Mouse (Mus musculus) kidney, embryonic 15.5 days (tissue): ENCODE data around the gene Zfand2b. TPM values are rescaled to one million over a fixed set of nuclear protein-coding genes. Genes with fewer than 3 reads are reported as not detected.

ENCODE experiments used
- ATAC-seq: fragments of 200-750 bp; cut with Nextera tagmentation; replicated peaks from 2 replicates; pipeline ENCODE4 v1.8.0; 2017; ENCODE audit warnings: moderate TSS enrichment; ENCODE audit not compliant: low FRiP score
- H3K27ac ChIP-seq: fragments of 300-500 bp; sonication (generic); 2 replicates; pipeline ENCODE4 v1.5.1; 2015; ENCODE audit warnings: mild to moderate bottlenecking, inconsistent platforms
- H3K27me3 ChIP-seq: fragments of 300-500 bp; sonication (generic); 2 replicates; pipeline ENCODE4 v1.6.1; 2015; ENCODE audit warnings: inconsistent platforms
- H3K36me3 ChIP-seq: fragments of 300-500 bp; sonication (generic); 2 replicates; pipeline ENCODE4 v1.6.1; 2015; ENCODE audit warnings: inconsistent platforms
- H3K4me1 ChIP-seq: fragments of 300-500 bp; sonication (generic); 2 replicates; pipeline ENCODE4 v1.6.1; 2015; ENCODE audit warnings: inconsistent platforms
- H3K4me2 ChIP-seq: fragments of 300-500 bp; sonication (generic); 2 replicates; pipeline ENCODE4 v1.6.1; 2015; ENCODE audit warnings: moderate library complexity, mild to moderate bottlenecking, inconsistent platforms
- H3K4me3 ChIP-seq: fragments of 300-500 bp; sonication (generic); replicated peaks from 2 replicates; pipeline ENCODE4 v1.5.1; 2015; ENCODE audit warnings: mild to moderate bottlenecking, inconsistent platforms
- H3K9ac ChIP-seq: fragments of 300-500 bp; sonication (generic); 2 replicates; pipeline ENCODE4 v1.6.1; 2015; ENCODE audit warnings: mild to moderate bottlenecking, inconsistent platforms
- H3K9me3 ChIP-seq: fragments of 300-500 bp; sonication (generic); replicated peaks from 2 replicates; pipeline ENCODE4 v1.6.1; 2016; ENCODE audit warnings: inconsistent platforms
- WGBS: fragments of 180-500 bp; shearing (Covaris S2); methylation state at CpG from one replicate; pipeline ENCODE4 v1.1.7; 2015; ENCODE audit warnings: mixed read lengths; 5-methylcytosine and 5-hydroxymethylcytosine counted together
- polyA plus RNA-seq: library from polyadenylated mRNA; unstranded; fragments of >200 nt; fragmentation: Nextera tagmentation; extraction: Ambion mirVana; gene quantifications from 2 replicates; pipeline ENCODE4 v1.2.1, GENCODE M21; 2015

Zfand2b gene
- polyA plus RNA-seq = 41.3 and 42.4 TPM in 2 replicates

DNA sequence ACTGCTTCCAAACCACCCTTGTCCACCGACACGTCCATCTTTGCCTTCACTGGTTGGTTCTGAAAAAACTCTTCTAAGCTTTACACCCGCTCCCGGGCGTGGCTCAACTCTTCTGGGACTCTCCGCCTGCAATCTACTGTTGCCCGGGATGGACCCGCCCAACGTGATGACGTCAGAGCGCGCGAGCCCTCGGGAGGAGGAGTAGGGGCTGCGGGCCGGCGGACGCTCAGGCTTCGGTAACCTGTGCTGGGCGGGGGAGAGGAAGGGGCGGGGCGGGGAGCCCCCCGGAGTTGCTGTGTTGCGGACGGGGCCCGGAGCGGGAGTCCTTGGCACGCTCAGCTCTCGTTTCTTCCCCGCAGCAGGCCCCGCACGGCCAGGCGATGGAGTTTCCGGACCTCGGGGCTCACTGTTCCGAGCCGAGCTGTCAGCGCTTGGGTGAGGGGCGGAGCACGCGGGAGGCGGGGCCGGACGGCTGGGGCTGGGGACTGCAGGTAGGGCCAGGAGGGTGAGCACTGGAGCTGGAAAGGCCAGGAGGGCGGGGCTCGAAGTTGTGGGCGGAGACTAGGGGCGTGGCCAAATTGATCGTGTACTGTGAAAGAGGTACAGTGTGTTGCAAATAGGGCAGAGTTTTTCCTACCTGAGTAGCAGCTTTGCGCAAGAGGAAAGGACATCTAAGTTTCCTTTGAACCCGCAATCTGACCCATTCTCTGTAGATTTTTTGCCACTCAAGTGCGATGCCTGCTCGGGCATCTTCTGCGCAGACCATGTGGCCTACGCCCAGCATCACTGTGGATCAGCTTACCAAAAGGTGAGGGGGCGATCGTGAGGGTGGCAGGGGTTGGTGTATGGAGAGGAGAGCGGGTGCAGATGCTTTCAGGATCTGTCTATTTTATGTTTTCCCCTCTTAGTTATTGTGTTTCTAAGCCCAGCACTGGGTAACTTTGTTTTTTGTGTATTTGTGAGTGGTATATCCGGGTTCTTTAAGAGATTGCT, at the start of gene Zfand2b:
Gene Zfand2b (plus strand): TSS at position 175 of the 993 bp plus-strand sequence.
- Histone ChIP-seq H3K27ac (peak within 1 kb of the TSS; percentile 94), H3K4me1 (peaks cover 16% of the 10 kb centered on the region), H3K36me3 (peaks cover 40% of the 10 kb centered on the region), H3K9ac (peak within 1 kb of the TSS; percentile 70), H3K9me3 (no peaks in the 10 kb centered on the region), H3K4me2 (peak within 1 kb of the TSS; percentile 82), H3K27me3 (no peaks in the 10 kb centered on the region), H3K4me3 (peak within 1 kb of the TSS; percentile 85)
- peak; percentile 98 for ATAC-seq
- under 1% methylated on average over 56 of the region's 59 CpGs for WGBS

DNA sequence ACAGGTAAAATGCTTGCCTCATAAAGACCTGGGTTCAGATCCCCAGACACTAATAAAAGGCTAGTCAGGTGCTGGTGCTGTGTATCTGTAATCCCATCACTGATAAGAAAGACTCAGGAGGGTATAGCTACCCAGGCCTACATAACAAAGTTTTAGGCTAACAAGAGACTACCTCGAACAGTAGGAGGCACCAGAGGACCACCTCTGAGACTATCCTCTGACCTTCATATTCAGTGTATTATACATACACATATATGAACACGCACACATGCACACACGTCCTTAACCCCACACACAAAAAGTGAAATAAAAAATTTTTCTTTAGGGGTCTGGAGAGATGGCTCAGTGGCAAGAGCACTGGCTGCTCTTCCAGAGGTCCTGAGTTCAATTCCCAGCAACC, 46.2 kb upstream of the Zfand2b start:
- H3K36me3 ChIP-seq = no peaks in the 10 kb centered on the region
- WGBS = 80% methylated on average over 3 of the region's 3 CpGs
- ATAC-seq = no peak
- no peaks in the 10 kb centered on the region for H3K27me3 ChIP-seq
- peaks cover 13% of the 10 kb centered on the region for H3K4me1 ChIP-seq
- no peak overlapping the region for H3K4me2 ChIP-seq
- H3K9me3 ChIP-seq = no peaks in the 10 kb centered on the region
- no peak overlapping the region for H3K4me3 ChIP-seq
- no peak overlapping the region for H3K9ac ChIP-seq
- H3K27ac ChIP-seq = no peak overlapping the region

DNA sequence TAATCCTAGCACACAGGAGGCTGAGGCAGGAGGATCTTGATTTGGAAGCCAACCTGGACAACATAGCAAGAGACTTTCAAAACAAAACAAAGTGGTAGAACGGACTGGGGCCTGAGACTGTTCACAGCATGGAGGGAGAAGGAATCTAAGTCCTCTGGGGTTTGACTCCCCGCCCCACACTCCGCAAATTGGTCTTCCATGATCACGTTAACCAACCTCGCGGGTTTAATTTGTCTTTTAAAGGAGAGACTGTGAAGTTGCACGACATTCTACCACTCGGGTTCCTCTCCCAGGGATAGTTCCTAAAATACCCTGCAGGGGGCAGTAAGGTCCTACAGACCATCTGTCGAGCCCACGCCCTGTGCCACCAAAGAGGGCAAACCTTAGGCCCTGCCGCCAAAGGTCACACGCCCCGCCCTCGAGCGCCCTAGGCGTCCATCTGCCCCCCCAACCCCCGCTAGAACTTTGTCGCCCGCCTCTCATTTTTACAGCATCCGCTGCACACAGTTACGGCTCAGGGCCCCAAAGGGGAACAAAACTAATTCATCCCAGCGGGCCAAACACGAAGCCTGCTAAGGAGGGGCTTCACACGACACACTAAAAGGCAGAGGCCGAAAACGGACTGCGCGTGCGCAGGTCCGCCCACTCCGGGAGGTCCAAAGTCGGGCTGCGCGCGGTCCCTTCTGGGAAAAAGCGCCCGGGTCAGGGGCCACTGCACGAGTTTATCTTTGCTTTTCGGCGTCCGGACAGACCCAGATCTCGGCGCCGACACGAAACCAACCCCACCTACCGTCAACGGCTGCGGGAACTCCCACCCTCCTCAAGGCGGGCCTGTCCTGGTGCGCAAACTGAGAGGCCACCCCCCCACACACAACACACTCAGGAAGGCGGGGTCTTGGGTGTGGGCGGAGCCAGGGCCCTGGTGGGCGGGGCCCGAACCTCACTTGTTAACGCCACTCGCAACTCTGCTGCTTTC, 43.8 kb upstream of the Zfand2b start, which contains the start of gene Nhej1:
Gene Nhej1 (minus strand): TSS at position 855 of the 976 bp plus-strand sequence.
- H3K27me3 ChIP-seq = no peaks in the 10 kb centered on the region
- peak; percentile 98 for ATAC-seq
- peak within 1 kb of the TSS; percentile 99 for H3K27ac ChIP-seq
- peaks cover 13% of the 10 kb centered on the region for H3K4me1 ChIP-seq
- peak within 1 kb of the TSS; percentile 65 for H3K4me2 ChIP-seq
- H3K36me3 ChIP-seq = no peaks in the 10 kb centered on the region
- 1% methylated on average over 56 of the region's 56 CpGs for WGBS
- peak within 1 kb of the TSS; percentile 58 for H3K4me3 ChIP-seq
- H3K9me3 ChIP-seq = no peaks in the 10 kb centered on the region
- H3K9ac ChIP-seq = peak within 1 kb of the TSS; percentile 53

DNA sequence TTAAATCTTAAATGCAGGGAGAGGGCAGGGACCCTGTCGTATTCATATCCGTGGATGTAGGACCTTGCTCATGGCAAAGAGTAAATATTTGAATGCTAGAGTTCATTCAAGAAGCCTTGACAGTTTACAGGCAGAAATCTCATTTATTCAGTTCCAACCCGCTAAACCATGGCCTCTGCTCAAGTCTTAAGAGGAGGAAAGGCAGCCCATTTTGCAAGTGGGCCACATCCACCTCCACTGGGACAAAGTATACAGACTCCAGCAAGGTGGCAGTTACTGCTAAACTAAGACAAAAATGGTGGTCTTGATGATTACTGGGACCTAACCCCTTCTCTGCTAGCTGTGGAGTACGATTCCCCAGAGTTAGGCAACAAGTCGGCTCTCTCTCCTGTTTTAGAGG, 43.0 kb upstream of the Zfand2b start:
- 30% methylated on average over 5 of the region's 5 CpGs for WGBS
- H3K4me3 ChIP-seq = peak overlapping the region; percentile 58
- peak overlapping the region; percentile 53 for H3K9ac ChIP-seq
- no peaks in the 10 kb centered on the region for H3K27me3 ChIP-seq
- no peaks in the 10 kb centered on the region for H3K36me3 ChIP-seq
- peak overlapping the region; percentile 65 for H3K4me2 ChIP-seq
- H3K9me3 ChIP-seq = no peaks in the 10 kb centered on the region
- ATAC-seq = peak; percentile 13; the same call in 1 of the 2 replicates
- H3K27ac ChIP-seq = peak overlapping the region; percentile 99
- H3K4me1 ChIP-seq = peaks cover 13% of the 10 kb centered on the region

DNA sequence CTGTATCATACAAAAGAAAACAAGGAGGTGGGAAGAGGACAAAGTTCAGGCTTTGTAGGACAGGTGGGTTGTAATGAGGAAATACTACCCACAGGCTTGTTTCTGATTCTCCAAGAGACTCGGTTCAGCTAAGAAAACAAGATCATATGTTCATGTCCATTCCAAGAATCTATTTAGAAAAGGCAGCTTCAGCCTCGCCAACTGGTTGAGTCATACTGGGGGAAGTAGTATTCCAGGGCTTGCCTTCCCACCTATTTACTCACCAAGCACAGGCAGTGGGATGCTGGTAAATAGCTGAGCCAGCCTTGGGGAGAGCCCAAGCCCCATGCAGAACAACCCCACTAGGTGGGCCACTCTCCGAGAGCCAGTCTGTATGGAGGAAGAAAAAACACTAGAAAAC, 39.8 kb upstream of the Zfand2b start:
- Histone ChIP-seq H3K4me1 (peaks cover 13% of the 10 kb centered on the region), H3K27ac (no peak overlapping the region), H3K4me2 (no peak overlapping the region), H3K9ac (no peak overlapping the region), H3K4me3 (no peak overlapping the region), H3K27me3 (no peaks in the 10 kb centered on the region; the same call in 1 of the 2 replicates), H3K36me3 (no peaks in the 10 kb centered on the region), H3K9me3 (no peaks in the 10 kb centered on the region)
- 67% methylated on average over 3 of the region's 3 CpGs for WGBS
- ATAC-seq = no peak

DNA sequence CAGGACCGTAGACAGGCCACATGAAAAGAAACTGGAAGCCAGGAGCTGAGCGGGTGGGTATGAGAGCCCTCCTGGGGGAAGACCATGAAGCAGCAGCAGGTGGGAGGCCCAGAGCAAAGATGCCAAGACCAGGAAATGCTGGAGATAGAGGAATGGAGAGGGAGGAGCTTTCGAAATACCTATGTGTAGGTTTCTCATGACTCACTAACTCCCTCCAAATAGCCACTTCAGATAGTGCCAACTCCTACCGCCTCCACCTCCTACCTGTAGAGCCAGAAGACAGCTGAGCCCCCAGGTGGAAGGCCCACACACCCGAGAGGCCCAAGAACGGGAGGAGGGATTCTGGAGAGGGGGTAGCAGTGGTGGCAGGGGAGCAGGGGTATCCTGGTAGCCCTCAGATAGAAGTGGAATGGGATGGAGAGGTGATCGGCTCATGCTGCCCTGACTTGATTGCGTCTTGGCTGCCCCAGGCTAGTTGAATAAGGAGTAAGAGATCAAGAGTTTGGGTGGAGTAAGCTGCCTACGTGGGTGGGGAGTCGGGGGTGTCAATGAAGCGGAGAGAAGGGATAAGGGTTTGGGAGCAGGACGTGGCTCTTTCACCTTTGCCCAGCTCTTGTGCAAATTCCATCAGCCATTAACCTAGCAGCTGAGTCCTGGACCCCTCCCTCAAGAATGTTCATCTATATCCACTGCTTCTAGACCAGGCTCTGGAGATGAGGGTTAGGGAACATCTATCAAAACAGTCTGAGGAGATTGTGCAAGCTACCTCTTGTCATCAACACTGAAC, 34.8 kb upstream of the Zfand2b start, which contains the start of gene Slc23a3:
Gene Slc23a3 (minus strand): TSS at position 470 of the 787 bp plus-strand sequence.
- H3K4me2 ChIP-seq = 0 out of 2 replicates have a peak within 1 kb of the TSS, but pooled peaks have one; percentile 7
- H3K4me1 ChIP-seq = no peaks in the 10 kb centered on the region
- no peak within 1 kb of the TSS for H3K4me3 ChIP-seq
- no peak within 1 kb of the TSS for H3K27ac ChIP-seq
- H3K27me3 ChIP-seq = no peaks in the 10 kb centered on the region; the same call in 1 of the 2 replicates
- H3K36me3 ChIP-seq = peaks cover 35% of the 10 kb centered on the region
- 53% methylated on average over 12 of the region's 12 CpGs for WGBS
- no peak within 1 kb of the TSS for H3K9ac ChIP-seq
- ATAC-seq = peak; percentile 52
- H3K9me3 ChIP-seq = no peaks in the 10 kb centered on the region

DNA sequence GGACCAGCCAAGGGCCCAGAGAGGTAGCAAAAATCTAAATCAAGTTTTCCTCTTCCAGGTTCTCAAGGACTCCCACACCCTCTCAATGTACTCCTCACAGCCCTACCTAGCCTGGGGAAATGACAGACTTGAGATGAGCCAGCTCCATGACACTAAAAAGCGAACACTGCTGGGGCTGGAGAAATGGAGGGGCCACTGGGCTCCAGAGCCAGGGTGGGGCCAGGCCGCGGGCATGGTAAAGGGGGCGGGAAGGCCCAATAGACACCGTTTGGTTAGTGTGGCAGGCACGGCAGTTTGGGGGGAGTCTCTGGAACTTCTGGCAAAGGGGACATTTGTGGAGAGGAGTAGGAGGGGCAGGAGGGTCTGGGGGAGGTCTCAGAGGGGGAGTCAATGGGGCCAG, 32.2 kb upstream of the Zfand2b start:
- 84% methylated on average over 6 of the region's 6 CpGs for WGBS
- Histone ChIP-seq H3K9ac (no peak overlapping the region), H3K4me3 (no peak overlapping the region), H3K27me3 (no peaks in the 10 kb centered on the region; the same call in 1 of the 2 replicates), H3K4me2 (no peak overlapping the region), H3K36me3 (peaks cover 47% of the 10 kb centered on the region), H3K27ac (no peak overlapping the region), H3K4me1 (peaks cover 8% of the 10 kb centered on the region), H3K9me3 (no peaks in the 10 kb centered on the region)
- no peak for ATAC-seq

DNA sequence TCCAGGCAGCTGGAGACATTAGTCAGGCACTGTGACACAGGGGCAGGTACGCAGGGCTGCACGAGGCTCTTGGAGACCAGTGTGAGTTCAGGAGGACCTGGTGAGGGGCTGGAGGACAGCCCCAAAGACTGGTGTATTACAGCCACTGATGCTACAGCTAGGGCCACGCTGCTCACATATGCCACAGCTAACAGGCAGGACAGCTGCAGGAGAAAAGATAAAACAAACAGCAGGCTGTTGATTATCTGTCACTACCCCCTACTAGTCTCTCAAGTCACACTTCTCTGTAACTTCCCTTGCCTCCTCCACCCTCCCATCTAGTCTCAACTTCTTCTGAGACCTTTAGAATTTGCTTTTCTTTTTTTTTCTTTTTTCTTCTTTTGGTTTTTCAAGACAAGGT, 31.7 kb upstream of the Zfand2b start:
- Histone ChIP-seq H3K9me3 (no peaks in the 10 kb centered on the region), H3K27ac (no peak overlapping the region), H3K9ac (no peak overlapping the region), H3K4me3 (no peak overlapping the region), H3K36me3 (peaks cover 47% of the 10 kb centered on the region), H3K4me1 (peaks cover 10% of the 10 kb centered on the region), H3K4me2 (no peak overlapping the region), H3K27me3 (no peaks in the 10 kb centered on the region; the same call in 1 of the 2 replicates)
- ATAC-seq = 0 out of 2 replicates have a peak, but pooled peaks have one; percentile 6
- WGBS = 63% methylated on average over 3 of the region's 3 CpGs

DNA sequence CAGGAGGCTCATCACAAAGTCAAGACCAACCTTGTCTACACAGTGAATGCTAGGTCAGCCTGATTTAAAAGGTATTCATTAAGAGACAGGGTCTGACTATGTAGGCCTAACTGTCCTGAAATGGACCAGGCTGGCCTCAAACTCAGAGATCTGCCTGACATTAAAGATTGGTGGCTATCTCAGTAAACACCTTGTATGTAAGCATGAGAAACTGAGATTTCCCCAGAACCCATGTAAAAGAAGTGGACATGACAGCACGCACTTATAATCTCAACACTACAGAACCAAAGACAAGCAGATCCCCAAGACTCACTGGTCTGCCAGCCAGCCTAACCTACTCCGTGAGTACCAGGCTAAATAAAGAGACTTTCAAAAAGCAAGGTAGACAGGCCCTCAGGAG, 30.0 kb upstream of the Zfand2b start:
- WGBS = 96% methylated on average over 2 of the region's 2 CpGs
- Histone ChIP-seq H3K4me2 (no peak overlapping the region), H3K9me3 (no peaks in the 10 kb centered on the region), H3K27ac (no peak overlapping the region), H3K4me3 (no peak overlapping the region), H3K9ac (no peak overlapping the region), H3K27me3 (no peaks in the 10 kb centered on the region), H3K4me1 (peaks cover 14% of the 10 kb centered on the region), H3K36me3 (peaks cover 47% of the 10 kb centered on the region)
- no peak for ATAC-seq

DNA sequence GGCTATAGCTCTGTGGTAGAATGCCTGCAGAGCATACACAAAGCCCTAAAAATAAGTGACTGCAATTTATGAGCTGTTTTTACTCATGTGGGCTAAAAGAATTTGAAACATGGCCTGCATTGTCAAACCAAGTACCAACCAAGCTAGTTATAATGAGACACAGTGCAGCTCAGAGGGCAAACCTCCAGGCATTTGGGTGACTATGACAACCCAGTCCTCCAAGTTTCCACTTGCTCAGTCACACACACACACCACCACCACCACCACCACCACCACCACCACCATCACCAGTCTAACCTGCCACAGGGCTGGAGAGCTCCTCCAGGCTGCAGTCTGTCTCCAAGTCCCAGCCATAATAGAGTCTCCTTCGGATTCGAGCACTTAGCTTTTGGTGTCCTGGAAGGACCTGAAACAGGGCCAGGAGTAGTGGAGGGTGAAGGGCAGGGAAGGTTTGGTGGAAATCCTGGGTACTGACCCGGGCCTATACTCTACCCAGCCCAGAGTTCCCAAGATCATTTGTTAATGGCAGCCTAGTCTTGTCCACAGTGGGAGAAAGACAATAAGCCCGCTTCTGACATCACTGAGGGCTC, 27.8 kb upstream of the Zfand2b start:
- H3K27ac ChIP-seq = peak overlapping the region; percentile 98; the same call in 1 of the 2 replicates
- H3K36me3 ChIP-seq = peaks cover 56% of the 10 kb centered on the region
- H3K4me3 ChIP-seq = peak overlapping the region; percentile 84
- H3K4me2 ChIP-seq = peak overlapping the region; percentile 93
- 61% methylated on average over 4 of the region's 4 CpGs for WGBS
- ATAC-seq = no peak
- H3K9ac ChIP-seq = peak overlapping the region; percentile 95
- peaks cover 24% of the 10 kb centered on the region for H3K4me1 ChIP-seq
- H3K9me3 ChIP-seq = no peaks in the 10 kb centered on the region
- no peaks in the 10 kb centered on the region for H3K27me3 ChIP-seq
